Mouse (Mus musculus) myocyte (in vitro differentiated cells): ENCODE measurements at regions not wholly inside any gene's neighbourhood (a gene's known extent, or its start where the extent isn't known, plus 50 kb on each side); places are given as distances from the start of the nearest gene placed in this dataset.
"Not testable (repeated sequence)": the region's sequence is repeated elsewhere in the genome, so short reads cannot be mapped to it uniquely, and the experiment has no call there.

Experiments used
- CEBPB ChIP-seq: IDR thresholded peaks from 2 replicates; pipeline ENCODE4 v1.6.1; 2011; ENCODE audit warnings: mild to moderate bottlenecking, moderate library complexity; ENCODE audit not compliant: poor library complexity, insufficient read depth, severe bottlenecking
- E2F4 ChIP-seq: IDR thresholded peaks from one replicate; pipeline ENCODE4 v1.6.1; 2011; ENCODE audit warnings: mild to moderate bottlenecking, control low read depth, moderate library complexity; ENCODE audit not compliant: insufficient read depth
- MAX ChIP-seq: IDR thresholded peaks from one replicate; pipeline ENCODE4 v1.6.1; 2011; ENCODE audit warnings: low read depth, mild to moderate bottlenecking, control low read depth
- POLR2A ChIP-seq: IDR thresholded peaks from one replicate; pipeline ENCODE4 v1.6.1; 2011; ENCODE audit warnings: low read depth, mild to moderate bottlenecking, control low read depth, moderate library complexity; ENCODE audit not compliant: insufficient read length
- POLR2AphosphoS2 ChIP-seq: IDR thresholded peaks from one replicate; pipeline ENCODE4 v1.6.1; 2011; ENCODE audit warnings: low read depth, control low read depth; ENCODE audit not compliant: insufficient read length
- REST ChIP-seq: IDR thresholded peaks from one replicate; pipeline ENCODE4 v1.6.1; 2011; ENCODE audit warnings: mild to moderate bottlenecking, control low read depth, moderate library complexity; ENCODE audit not compliant: insufficient read depth, insufficient read length
- USF1 ChIP-seq: IDR thresholded peaks from one replicate; pipeline ENCODE4 v1.6.1; 2011; ENCODE audit warnings: low read depth, mild to moderate bottlenecking, control low read depth, moderate library complexity

DNA sequence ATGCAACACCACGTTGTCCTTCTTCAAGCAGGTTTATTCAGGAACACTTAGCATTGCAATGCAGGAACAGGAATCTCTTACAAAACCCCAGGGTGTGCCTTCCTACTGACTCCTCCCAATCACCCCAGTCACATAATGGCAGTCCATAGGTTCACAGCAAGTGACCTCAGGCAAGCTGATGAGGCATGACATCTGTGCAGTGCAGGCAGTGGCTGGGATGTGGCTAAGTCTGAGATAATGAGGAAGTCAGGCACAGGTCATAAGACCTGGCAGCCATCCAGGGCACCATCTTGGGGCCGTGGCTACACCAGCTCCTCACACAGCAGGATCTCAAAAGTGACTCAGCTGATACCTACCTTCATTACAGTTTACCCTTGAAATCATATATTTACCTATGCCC, 599.1 kb upstream of the Negr1 start:
- not testable (repeated sequence) for TF ChIP-seq E2F4, POLR2A, REST, USF1, POLR2AphosphoS2, MAX, CEBPB
